Mouse (Mus musculus) lung, postnatal 14 days (tissue): Measurements from ENCODE around the gene Itga3.

Experiments used
- DNase-seq: peaks from one replicate; pipeline ENCODE4 v3.0.0; 2021

Gene Itga3

GRCm38 (mm10) chr11:95070140-95071107 lies 6.2 kb downstream of the Itga3 start:
- DNase-seq = no peak

- DNase-seq = no peak
These were observed 7.2 kb downstream of the Itga3 start for GRCm38 (mm10) chr11:95069226-95069957.

DNA sequence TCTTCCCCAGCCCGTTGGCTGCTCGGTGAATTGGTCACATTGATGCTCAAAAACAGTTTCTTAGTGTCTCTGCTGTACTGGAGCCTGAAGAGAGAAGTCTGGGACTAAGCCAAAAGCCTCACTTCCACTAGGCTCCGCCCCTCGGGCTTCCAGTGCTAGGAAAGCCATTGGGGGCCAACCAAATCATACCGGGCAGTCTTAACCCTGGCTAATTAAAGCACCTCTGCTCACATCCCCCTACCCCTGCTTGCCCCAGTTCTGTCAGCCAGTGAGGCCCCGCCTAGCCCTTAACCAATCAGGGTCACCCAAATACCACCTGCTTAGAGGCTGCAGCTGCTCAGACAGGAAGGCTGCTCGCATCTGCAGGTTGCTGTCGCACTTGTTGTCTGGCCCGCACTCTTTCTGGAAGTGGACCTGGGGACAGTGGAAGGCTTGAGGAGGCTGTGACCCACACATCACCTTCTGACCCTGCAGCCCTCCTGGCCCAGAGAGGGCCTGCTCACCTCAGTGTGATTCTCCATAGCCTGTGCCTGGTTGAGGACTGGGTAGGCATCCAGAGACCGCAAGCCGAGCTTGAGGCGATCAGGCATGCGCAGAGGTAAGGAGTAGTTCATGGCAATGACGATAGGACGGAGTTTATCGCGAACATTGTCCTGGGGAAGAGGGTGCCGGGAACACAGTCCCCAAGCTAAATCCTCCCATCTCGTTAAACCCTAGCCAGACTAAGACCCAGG lies 19.7 kb downstream of the Itga3 start:
- no peak for DNase-seq

DNA sequence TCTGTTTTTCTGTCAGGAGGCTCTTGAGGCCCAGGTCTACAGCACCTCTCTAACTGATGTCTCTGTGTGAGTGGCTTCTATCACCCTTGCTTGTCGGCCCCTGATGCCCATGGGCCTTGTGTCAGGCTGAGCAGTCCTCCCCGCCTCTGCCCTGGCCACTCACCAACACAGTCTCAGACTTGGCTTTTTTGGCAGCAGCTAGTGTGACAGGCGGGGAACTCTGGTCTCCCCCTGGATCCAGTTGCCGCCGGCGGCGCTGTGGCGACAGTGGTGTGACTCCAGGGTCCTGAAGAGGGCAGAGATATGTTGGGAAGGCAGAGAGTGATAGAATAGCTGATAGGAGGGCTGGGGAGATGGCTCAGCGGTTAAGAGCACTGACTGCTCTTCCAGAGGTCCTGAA lies 23.5 kb downstream of the Itga3 start:
- DNase-seq = no peak

GRCm38 (mm10) chr11:95046980-95047680 lies 29.5 kb downstream of the Itga3 start:
- DNase-seq = peak; percentile 67

DNA sequence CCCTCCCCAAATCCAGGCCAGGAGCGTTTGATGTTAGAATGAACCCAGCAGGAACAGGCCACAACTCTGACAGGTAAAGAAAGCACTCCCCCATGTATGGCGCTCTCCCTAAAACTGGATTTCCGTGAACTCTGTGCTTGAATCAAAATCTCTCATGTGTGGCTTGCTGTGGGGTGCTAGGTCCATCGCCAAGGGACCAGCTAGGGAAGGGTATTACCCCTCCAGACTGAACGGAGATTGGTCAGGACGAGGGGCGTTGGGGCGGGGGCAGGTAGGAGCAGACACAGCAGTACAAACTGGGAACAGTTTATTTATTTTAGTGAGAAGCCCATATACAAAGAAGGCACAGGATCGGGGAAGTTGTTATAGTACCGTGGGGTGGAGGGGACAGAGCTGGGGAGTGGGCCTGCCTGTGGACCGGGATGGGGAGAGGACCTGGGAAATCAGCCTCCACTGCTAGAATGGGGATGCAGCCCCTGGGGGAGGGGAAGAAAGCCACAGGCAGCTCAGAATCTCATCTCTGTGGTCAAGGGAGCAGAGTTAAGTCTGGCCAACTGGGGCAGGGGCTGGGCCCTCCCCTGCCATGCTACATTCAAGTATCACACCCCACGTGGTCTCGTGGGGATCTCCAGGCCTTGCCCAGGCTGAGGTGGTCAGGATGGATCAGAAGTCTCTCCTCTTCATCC lies 32.3 kb downstream of the Itga3 start:
- DNase-seq = no peak

GRCm38 (mm10) chr11:95043608-95044007 lies 33.0 kb downstream of the Itga3 start:
- no peak for DNase-seq

DNA sequence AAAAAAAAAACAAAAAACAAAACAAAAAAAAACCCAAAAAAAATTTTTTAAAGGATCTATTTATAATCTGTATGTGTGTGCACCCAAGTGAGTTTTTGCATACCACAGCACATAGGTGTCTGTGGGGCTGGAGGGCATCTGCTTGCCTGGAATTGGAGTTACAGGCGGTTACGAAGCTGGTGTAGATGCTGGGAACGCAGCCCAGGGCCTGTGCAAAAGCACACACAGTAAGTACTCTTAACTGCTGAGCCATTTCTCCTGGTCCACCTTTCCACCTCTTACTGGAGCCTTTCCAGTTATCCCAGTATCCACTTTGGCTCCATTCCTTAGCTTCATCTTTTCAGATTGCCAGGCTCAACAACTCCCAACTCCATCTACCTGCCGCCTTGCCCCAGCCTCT lies 33.5 kb downstream of the Itga3 start:
- no peak for DNase-seq

GRCm38 (mm10) chr11:95042096-95042495 lies 34.5 kb downstream of the Itga3 start:
- peak; percentile 89 for DNase-seq

- peak; percentile 94 for DNase-seq
These were observed 35.4 kb downstream of the Itga3 start, which contains the start of gene Pdk2 for GRCm38 (mm10) chr11:95041139-95041609. Gene Pdk2 (minus strand): TSS chr11:95041354.

- peak; percentile 62 for DNase-seq
These were observed 36.0 kb downstream of the Itga3 start for GRCm38 (mm10) chr11:95040491-95041138.

DNA sequence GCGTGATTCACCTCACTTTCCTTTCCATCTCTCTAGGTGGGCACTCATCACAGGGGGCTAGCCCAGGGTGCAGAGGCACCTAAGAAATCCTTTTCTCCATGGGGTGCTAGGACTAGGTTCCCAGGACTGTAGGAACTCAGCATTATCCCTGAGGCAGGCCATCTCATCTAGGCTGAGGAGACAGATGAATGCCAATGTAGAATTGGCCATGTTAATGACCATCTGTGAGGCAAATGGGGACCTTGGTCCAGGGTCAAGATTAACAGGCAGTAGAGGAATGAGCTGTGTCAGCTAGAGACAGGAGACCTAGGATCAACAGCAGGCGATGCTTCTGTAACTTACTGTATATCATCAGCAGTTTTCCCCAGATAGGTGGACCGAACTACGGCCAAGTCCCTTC lies 36.8 kb downstream of the Itga3 start:
- no peak for DNase-seq

- DNase-seq = no peak
These were observed 37.6 kb downstream of the Itga3 start for GRCm38 (mm10) chr11:95038818-95039655.

DNA sequence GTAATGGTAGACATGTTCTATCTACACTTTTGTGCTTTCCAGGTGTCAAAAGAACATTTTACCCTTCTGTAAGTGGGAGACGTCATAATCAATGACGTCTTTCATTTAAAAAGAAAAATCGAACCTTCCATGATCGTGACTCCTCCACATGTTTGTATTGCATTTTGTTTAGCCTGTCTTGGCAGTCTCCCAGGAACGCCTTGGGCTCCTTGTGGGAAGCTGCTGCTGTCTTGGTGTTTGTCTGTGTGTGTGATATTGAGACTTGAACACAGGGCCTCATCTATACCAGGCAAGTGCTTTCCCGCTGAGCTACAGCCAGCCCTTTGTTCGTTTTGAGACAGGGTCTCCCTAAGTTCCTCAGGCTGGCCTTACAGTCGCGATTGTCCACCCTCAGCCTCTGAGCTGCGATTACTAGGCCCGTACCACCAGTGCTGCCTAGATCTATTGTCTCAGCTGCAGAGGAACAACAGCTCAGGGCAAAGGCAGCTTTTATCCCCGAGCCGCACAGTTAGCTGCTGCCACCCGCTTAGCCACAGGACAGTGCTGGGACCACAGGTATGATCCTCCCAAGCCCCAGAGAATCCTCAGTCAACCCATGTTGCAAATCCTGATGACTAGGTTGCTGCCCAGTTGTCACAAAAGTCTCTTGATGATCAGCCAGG lies 38.3 kb downstream of the Itga3 start:
- DNase-seq = no peak

- no peak for DNase-seq
These were observed 39.3 kb downstream of the Itga3 start for GRCm38 (mm10) chr11:95037306-95037705.

- DNase-seq = no peak
These were observed 40.1 kb downstream of the Itga3 start for GRCm38 (mm10) chr11:95036521-95036920.

DNA sequence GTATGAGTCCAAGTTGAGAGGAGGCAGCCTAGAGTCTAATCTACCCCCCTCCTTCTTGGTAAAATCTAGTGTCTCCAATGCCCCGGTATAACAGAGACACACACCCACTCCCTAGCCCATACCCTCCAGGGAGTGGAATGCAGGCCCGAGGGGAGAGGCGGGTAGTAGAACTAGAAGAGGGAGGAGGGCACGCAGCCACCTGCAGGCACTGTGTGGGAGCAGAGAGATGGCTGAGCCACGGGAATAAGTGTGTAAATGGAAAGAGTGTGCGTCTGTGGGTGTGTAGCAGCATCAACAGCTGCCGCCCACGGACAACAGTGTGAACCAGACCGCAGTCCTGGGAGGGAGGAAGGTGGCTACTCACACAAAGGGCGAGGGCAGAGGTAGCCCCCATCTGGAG lies 41.7 kb downstream of the Itga3 start:
- no peak for DNase-seq

GRCm38 (mm10) chr11:95033617-95034016 lies 43.0 kb downstream of the Itga3 start:
- no peak for DNase-seq

- no peak for DNase-seq
These were observed 43.7 kb downstream of the Itga3 start for GRCm38 (mm10) chr11:95032945-95033344.
